Mouse (Mus musculus): Measurements from ENCODE around the gene Plekha4. TPM values are rescaled to one million over a fixed set of nuclear protein-coding genes. Genes with fewer than 3 reads are reported as not detected.
"Not testable (repeated sequence)": the region's sequence is repeated elsewhere in the genome, so short reads cannot be mapped to it uniquely, and the experiment has no call there.

Gene Plekha4
- total RNA-seq (2021): 1 to 10 TPM; 1.0 to 2.4 TPM
- long read RNA-seq, experiment 1: 0 reads
- long read RNA-seq, experiment 2: 0 reads

DNA sequence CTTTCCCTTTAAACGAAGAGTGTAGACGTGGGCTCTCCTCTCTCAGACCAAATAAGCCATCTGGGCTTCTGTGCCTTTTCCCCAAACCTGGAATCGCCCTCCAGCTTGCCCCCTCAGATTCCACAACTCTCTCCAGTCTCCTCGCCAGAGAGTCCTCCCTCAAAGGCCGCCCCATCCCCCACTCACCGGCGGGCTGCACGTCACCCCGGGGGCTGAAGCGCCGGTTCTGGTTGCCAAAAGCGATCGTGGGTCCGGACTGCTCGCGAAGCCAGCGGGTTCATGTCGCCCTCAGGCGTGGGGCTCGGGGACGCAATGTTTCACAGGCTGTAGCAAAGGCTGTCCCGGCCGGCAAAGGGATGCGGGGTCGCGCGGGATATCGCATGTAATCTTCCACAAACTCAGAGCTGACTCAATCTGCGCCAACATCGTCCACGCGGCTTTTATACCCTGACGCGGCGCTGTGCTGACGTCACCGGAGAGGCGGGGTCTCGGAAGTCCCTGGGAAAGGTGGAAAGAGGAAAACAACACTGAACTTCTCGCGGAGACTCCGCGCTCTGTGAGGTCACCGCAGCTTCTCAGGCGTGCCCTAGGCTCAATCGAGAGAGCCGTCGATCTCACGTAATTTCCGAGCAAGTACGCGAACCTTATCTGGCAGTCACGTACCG, at the start of gene Plekha4, which contains the start of gene Ppp1r15a:
Plekha4 (plus strand) TSS at position 522 of the 665 bp plus-strand sequence.
Ppp1r15a (minus strand) TSS at position 460 of the 665 bp plus-strand sequence.
- intact Hi-C loops (cut with DNase I): no loop called here
- DNase-seq (ENCODE audit: low spot score in 2 of 2): peak; percentile 92 to 93

DNA sequence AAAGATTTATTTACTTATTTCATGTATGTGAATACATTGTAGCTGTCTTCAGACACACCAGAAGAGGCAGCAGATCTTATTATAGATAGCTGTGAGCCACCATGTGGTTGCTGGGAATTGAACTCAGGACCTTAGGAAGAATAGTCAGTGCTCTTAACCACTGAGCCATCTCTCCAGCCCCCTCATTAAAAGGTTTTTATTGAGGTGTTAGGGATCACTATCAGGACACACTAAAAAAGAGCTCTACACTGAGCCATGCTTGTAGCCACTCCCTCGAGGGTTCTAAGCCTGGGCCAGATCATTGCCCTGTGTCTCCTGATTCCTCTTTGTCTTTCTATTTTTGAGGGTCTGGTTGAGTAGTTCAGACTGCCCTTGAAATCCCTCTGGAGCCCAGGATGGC, 49.7 kb upstream of the Plekha4 start:
- intact Hi-C loops (cut with DNase I): loop anchor here (2.0 kb wide), 1 partner anchor 84 kb away; no protein-coding TSS in a partner anchor
- DNase-seq (ENCODE audit: low spot score in 2 of 2): no peak

GRCm38 (mm10) chr7:45477003-45477402, 49.1 kb upstream of the Plekha4 start:
- DNase-seq (ENCODE audit: low spot score in 2 of 2): peak; percentile 67 to 73
- intact Hi-C loops (cut with DNase I): loop anchor here (2.0 kb wide), 1 partner anchor 84 kb away; no protein-coding TSS in a partner anchor

DNA sequence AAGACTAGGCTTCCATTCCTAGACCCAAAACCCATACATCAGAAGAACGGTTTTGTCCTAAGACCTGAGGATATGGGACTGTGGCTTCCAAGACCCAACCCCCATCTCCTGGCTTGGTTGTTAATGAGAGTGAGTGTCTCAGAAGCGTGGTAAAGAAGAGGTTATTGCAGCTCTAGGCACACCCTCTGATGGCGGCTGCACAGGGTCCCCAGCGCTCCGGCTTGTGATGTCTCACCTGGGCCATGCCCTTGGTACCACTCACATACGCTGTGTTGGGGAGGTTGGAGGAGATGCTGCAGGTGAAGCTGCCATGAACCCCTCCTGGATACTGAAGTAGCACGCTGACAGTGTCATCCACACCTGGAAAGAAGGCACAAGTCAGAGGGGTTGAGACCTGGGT, 47.4 kb upstream of the Plekha4 start:
- no peak for DNase-seq (ENCODE audit: low spot score in 2 of 2)
- intact Hi-C loops (cut with DNase I): no loop called here

DNA sequence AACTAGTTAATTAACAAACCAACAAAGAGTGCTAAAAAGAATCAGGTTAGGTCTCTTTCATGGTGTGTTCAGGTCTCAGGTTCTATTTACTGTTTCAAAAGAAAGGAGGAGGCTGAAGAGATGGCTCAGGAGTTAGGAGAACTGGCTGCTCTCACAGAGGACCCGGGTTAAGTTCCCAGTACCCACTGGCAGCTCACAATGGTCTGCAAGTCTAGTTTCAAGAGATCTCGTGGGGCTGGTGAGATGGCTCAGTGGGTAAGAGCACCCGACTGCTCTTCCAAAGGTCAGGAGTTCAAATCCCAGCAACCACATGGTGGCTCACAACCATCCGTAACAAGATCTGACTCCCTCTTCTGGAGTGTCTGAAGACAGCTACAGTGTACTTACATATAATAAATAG, 45.8 kb upstream of the Plekha4 start:
- intact Hi-C loops (cut with DNase I); DNase-seq (ENCODE audit: low spot score in 2 of 2): not testable (repeated sequence)

GRCm38 (mm10) chr7:45481374-45481927, 44.7 kb upstream of the Plekha4 start, which contains the start of gene Tulp2:
TSS of gene Tulp2 (plus strand) at chr7:45481877.
- peak; percentile 70 to 79 for DNase-seq (ENCODE audit: low spot score in 2 of 2)
- intact Hi-C loops (cut with DNase I): no loop called here

- no peak for DNase-seq (ENCODE audit: low spot score in 2 of 2)
- intact Hi-C loops (cut with DNase I): no loop called here
Measured at GRCm38 (mm10) chr7:45482166-45482565, 44.0 kb upstream of the Plekha4 start.

- DNase-seq (ENCODE audit: low spot score in 2 of 2); intact Hi-C loops (cut with DNase I): not testable (repeated sequence)
Measured at GRCm38 (mm10) chr7:45484985-45485384, 41.1 kb upstream of the Plekha4 start.

- intact Hi-C loops (cut with DNase I): no loop called here
- DNase-seq (ENCODE audit: low spot score in 2 of 2): no peak
Measured at GRCm38 (mm10) chr7:45486158-45486557, 40.0 kb upstream of the Plekha4 start.

DNA sequence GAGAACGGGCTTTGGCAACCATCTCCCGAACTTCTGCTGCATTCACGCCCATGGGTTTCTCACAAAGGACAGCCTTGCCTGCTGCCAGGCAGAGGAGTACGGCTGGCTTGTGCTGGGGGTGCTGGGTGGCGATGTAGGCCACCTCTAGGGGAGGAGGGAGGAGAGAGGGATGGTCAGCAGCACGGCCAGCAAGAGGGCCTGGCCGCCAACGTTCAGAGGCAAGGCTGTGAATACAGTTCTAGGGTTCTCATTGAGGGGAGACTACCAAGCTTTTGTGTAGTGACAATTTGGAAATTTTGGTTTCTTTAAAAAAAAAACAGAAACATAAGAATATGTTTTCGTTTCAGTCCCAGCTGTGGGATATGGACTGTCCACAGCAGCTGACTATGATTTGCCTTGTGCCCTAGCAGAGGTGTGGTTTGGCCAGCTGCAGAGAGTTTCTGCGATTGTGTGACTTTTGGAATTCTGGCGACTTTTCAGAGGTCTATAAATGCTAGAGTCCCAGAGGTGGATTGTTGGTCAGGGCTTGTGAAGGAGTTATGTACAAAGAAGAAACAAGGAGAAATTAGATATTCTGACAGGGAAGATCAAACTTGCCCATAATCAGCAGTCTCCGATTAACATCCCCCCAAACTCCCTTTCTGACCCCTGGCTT, 39.2 kb upstream of the Plekha4 start, which contains the start of gene Gm45808:
Gm45808 (minus strand) TSS at position 51 of the 655 bp plus-strand sequence.
- intact Hi-C loops (cut with DNase I): no loop called here
- no peak for DNase-seq (ENCODE audit: low spot score in 2 of 2)

DNA sequence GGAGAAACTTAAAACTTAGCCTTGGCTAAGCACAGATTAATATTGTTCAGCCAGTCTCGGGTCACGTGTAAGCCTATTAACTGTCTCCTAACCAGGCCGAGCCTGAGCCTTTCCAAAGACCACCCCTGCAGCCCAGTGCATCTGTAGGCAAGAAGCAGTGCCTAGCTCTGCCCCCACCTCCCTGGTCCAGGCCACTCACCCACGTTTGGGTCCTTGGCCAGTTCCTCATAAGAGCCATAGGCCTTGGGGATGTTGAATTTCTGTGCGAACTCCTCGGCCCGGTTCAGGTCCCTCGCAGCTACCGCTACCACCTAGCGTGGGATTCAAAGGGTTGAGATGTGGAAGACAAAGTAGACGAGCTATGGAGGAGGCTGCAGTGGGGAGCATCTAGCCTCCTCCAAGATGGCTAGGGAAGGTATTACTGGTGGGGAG, 38.3 kb upstream of the Plekha4 start:
- intact Hi-C loops (cut with DNase I): no loop called here
- DNase-seq (ENCODE audit: low spot score in 2 of 2): no peak

GRCm38 (mm10) chr7:45488293-45489204, 37.6 kb upstream of the Plekha4 start, which contains the start of gene Dhdh:
TSS of gene Dhdh (minus strand) at chr7:45488805.
- peak; percentile 36 to 39 for DNase-seq (ENCODE audit: low spot score in 2 of 2)
- intact Hi-C loops (cut with DNase I): no loop called here

DNA sequence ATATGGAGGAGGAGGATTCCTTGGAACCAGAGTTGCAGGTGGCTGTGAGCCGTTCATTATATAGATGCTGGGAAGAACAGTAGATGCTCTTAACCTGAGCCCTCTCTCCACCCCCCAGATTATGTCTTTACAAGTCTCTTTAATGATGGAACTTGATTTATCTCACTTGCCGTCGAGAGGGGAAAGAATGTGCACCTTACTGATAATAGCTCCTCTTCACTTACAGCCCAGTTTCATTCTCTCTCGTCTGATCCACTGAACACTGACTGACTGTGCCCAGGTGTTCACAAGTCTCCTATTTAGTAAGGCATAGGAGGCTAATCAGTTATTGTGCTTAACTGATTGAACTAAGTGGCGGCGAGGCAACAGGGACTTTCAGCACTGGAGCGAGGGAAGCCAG, 36.6 kb upstream of the Plekha4 start:
- intact Hi-C loops (cut with DNase I): no loop called here
- no peak for DNase-seq (ENCODE audit: low spot score in 2 of 2)

- intact Hi-C loops (cut with DNase I): no loop called here
- peak; percentile 26 to 56 for DNase-seq (ENCODE audit: low spot score in 2 of 2)
Measured at GRCm38 (mm10) chr7:45490822-45491221, 35.3 kb upstream of the Plekha4 start.

DNA sequence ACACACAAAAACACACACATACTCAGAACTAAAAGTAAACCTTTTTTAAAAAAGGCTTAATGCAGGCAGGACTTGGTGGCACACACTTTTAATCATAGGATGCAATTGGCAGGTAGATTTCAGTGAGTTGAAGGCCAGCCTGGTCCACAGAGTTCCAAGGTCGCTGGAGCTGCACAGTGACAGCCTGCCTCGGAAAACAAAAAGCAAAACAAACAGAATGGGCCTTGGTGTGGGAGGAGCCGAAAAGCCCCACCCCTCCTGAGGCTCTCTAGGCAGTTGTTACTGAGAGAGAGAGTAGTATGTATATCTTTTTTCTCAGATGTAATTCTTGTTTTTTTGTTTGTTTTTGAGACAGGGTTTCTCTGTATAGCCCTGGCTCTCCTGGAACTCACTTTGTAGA, 34.9 kb upstream of the Plekha4 start:
- DNase-seq (ENCODE audit: low spot score in 2 of 2): no peak
- intact Hi-C loops (cut with DNase I): no loop called here

DNA sequence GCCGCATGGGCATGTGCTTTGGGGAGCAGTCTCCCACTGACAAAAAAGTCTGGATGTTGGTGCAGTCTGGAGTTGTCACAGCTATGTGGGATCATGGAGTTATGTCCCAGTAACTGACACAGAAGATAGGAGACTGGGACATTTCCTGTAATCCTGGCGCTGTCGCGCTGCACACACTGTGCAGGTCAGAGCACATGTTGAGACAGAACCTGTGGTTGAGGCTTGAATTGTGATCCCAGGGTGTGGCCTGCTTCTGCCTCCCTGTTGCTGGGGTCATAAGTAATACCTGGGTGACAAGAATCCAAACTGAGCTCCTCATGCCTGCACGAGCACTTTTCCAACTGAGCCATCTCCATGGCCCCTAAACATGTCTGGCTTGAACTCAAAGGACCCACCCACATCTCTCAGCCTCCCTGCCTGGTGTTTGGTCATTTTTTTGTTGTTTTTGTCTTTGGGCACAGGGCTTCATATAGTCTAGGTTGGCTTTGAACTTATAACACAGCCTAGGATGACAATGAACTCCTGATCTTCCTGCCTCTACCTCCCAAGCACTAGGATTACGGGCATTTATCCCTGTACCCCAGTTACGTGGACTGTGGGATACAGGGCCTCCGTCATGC, 33.8 kb upstream of the Plekha4 start:
- intact Hi-C loops (cut with DNase I): no loop called here
- no peak for DNase-seq (ENCODE audit: low spot score in 2 of 2)

GRCm38 (mm10) chr7:45492951-45493350, 33.2 kb upstream of the Plekha4 start:
- intact Hi-C loops (cut with DNase I): no loop called here
- no peak for DNase-seq (ENCODE audit: low spot score in 2 of 2)

- DNase-seq (ENCODE audit: low spot score in 2 of 2): no peak
- intact Hi-C loops (cut with DNase I): no loop called here
Measured at GRCm38 (mm10) chr7:45494548-45494947, 31.6 kb upstream of the Plekha4 start.

DNA sequence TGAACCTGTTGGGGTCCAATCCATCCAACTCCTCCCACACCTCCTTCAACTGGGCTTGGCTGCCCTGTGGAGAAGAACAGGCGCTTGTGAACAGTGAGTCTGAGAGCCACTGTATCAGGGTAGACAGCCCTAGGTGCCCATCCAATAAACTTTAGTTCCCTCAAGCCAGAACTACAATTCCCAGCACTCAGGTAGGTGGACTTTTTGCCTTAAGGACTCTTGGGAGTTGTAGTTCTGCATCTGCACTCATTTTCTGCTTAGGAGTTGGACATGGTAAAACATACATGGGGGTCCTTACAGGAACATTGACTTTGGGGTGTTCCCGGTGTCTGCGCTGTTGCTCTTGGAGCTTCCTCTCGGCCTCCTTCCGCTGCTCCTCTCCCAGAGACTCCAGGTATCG, 27.7 kb upstream of the Plekha4 start:
- DNase-seq (ENCODE audit: low spot score in 2 of 2): no peak
- intact Hi-C loops (cut with DNase I): no loop called here
